Mouse (Mus musculus) neural tube, postnatal 0 days (tissue): ENCODE measurements around the gene Mgl2. TPM values are rescaled to one million over a fixed set of nuclear protein-coding genes. Genes with fewer than 3 reads are reported as not detected.

ENCODE experiments used
- polyA plus RNA-seq: library from polyadenylated mRNA; unstranded; fragments of >200 nt; fragmentation: Nextera tagmentation; extraction: Ambion mirVana; gene quantifications from 2 replicates; pipeline ENCODE4 v1.2.1, GENCODE M21; 2015

The Mgl2 gene
- 0.69 and 0.70 TPM in 2 replicates for polyA plus RNA-seq

DNA sequence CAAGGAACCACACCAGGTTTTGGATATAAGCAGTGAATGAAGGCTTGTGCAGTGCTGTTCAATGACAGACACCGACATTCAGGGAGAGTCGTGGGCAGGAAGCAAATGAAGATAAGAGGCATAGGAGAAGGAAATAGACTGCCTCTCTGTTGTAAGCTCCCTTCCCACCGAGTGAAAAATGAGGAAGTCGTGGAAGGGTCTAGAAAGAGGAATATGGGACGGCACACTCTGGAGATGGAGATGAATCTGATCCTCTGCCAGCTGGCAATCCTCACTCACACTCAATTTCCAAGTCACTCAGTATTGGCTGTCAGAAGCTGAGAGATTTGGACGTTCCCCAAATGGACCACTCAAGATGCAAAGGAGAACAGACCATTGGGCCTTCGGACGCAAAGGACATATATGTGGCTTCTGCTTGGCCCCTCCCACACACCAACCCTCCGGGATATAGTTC lies at the start of gene Mgl2:
TSS of gene Mgl2 (plus strand) at position 404 of the 454 bp plus-strand sequence.

DNA sequence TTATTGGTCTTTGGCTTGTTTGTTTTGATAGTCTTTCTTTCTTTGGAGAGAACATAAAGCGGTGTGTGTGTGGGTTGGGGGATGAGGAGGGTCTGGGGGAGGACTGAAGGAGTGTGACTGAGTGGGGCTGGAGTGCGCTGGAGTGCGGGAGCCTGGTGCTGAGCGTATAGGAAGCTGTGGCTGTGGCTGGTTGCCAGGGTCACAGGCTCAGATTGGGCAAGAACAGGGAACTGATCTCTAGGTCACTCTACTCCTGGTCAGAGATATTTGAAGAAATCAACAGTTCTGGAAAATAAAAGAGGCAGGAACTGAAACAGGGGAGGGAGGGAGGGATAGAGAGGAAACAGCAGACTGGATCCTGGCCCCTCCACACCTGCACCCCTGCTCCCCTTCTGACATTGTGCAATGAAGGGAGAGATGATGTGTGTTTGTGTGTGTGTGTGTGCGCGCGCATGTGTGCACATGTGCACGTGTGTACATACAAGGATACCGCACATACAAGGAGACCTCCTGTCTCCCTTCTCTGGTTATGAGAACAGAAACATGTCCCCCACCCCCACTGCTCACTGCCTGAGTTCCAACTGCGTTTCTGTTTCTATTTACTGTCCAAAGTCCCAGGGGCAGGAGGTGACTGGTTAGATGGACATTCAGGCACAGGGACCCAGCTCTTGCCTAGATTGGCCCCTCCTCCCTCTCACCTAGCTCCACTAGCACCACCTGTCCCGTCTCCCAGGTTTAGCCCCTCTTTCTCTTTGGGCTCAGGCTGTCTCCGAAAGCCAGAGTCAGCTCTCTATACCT lies 37.9 kb upstream of the Mgl2 start, which contains the start of gene Asgr2:
TSS of gene Asgr2 (plus strand) at position 659 of the 798 bp plus-strand sequence.

DNA sequence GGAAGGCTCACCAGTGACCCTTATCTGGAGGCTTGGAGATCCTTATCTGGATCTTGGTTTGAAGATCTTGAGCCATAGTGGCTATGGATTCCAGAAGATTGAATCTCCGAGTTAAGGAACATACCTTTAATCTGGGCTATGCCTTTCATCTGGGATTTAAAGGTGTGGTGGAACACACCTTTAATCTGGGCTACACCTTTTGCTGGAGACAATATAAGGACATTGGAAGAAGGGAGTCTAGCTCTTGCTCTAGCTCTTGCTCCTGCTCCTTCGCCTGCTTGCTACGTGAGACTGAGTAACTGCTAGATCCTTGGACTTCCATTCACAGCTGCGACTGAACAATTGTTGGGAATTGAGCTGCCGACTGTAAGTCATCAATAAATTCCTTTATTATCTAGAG lies 25.8 kb downstream of the Mgl2 start, which contains the start of gene Clec10a:
TSS of gene Clec10a (plus strand) at position 301 of the 400 bp plus-strand sequence.

Other genes starting within 250 kb of the Mgl2 start
- 2.1 and 2.2 TPM in 2 replicates for gene Kctd11, start 248.9 kb upstream of the Mgl2 start, polyA plus RNA-seq
- 0.10 and 0.15 TPM in 2 replicates for gene Acap1, start 234.8 kb upstream of the Mgl2 start, polyA plus RNA-seq
- 3.0 and 3.2 TPM in 2 replicates for gene 2810408A11Rik, start 229.3 kb upstream of the Mgl2 start, polyA plus RNA-seq
- gene Neurl4, start 229.3 kb upstream of the Mgl2 start, polyA plus RNA-seq, result 13.0 and 19.0 TPM in 2 replicates
- 48.2 and 58.8 TPM in 2 replicates for gene Gps2, start 216.4 kb upstream of the Mgl2 start, polyA plus RNA-seq
- gene Eif5a, start 208.4 kb upstream of the Mgl2 start, polyA plus RNA-seq, result 1,029 and 1,041 TPM in 2 replicates
- gene Ybx2, start 194.5 kb upstream of the Mgl2 start, polyA plus RNA-seq, result 3.5 and 5.2 TPM in 2 replicates
- gene Slc2a4, start 182.1 kb upstream of the Mgl2 start, polyA plus RNA-seq, result 8.9 and 9.0 TPM in 2 replicates
- not detected in 2 replicates for gene Cldn7, start 165.6 kb upstream of the Mgl2 start, polyA plus RNA-seq
- gene Ctdnep1, start 149.2 kb upstream of the Mgl2 start, polyA plus RNA-seq, result 32.8 and 41.1 TPM in 2 replicates
- gene Elp5, start 147.8 kb upstream of the Mgl2 start, polyA plus RNA-seq, result 161 and 162 TPM in 2 replicates
- 532 and 552 TPM in 2 replicates for gene Gabarap, start 139.2 kb upstream of the Mgl2 start, polyA plus RNA-seq
- 41.5 and 47.4 TPM in 2 replicates for gene Phf23, start 134.6 kb upstream of the Mgl2 start, polyA plus RNA-seq
- 16.9 and 19.7 TPM in 2 replicates for gene Dvl2, start 129.7 kb upstream of the Mgl2 start, polyA plus RNA-seq
- 67.1 and 67.9 TPM in 2 replicates for gene Acadvl, start 114.9 kb upstream of the Mgl2 start, polyA plus RNA-seq
- 23.8 and 24.9 TPM in 2 replicates for gene Dlg4, start 113.4 kb upstream of the Mgl2 start, polyA plus RNA-seq
- 4.8 and 7.3 TPM in 2 replicates for gene Asgr1, start 76.2 kb upstream of the Mgl2 start, polyA plus RNA-seq
- 0.28 TPM in 1 of 2 replicates, not detected in the other for gene Asgr2, start 37.7 kb upstream of the Mgl2 start, polyA plus RNA-seq
- 0.71 and 2.0 TPM in 2 replicates for gene Clec10a, start 25.9 kb downstream of the Mgl2 start, polyA plus RNA-seq
- 19.5 and 20.3 TPM in 2 replicates for gene Slc16a11, start 82.4 kb downstream of the Mgl2 start, polyA plus RNA-seq
- gene Slc16a13, start 90.7 kb downstream of the Mgl2 start, polyA plus RNA-seq, result 11.5 and 12.1 TPM in 2 replicates
- 2.9 and 3.3 TPM in 2 replicates for gene Bcl6b, start 99.5 kb downstream of the Mgl2 start, polyA plus RNA-seq
- 149 and 172 TPM in 2 replicates for gene 0610010K14Rik, start 107.6 kb downstream of the Mgl2 start, polyA plus RNA-seq
- 16.0 and 18.3 TPM in 2 replicates for gene Gm21988, start 109.5 kb downstream of the Mgl2 start, polyA plus RNA-seq
- 645 and 685 TPM in 2 replicates for gene Rnasek, start 109.5 kb downstream of the Mgl2 start, polyA plus RNA-seq
- 1.4 and 2.3 TPM in 2 replicates for gene Alox12, start 125.0 kb downstream of the Mgl2 start, polyA plus RNA-seq
- gene Alox12e, start 192.3 kb downstream of the Mgl2 start, polyA plus RNA-seq, result 0.08 and 0.10 TPM in 2 replicates
- 0.13 and 0.18 TPM in 2 replicates for gene Alox15, start 221.7 kb downstream of the Mgl2 start, polyA plus RNA-seq